Mouse (Mus musculus): ENCODE measurements around the gene Prx. TPM values are rescaled to one million over a fixed set of nuclear protein-coding genes. Genes with fewer than 3 reads are reported as not detected.
A peak's percentile ranks its signal among the peaks of the same experiment; 100 is the strongest.

Gene Prx
- polyA plus RNA-seq, 1 experiment from 2014 or later: 5.8 TPM

DNA sequence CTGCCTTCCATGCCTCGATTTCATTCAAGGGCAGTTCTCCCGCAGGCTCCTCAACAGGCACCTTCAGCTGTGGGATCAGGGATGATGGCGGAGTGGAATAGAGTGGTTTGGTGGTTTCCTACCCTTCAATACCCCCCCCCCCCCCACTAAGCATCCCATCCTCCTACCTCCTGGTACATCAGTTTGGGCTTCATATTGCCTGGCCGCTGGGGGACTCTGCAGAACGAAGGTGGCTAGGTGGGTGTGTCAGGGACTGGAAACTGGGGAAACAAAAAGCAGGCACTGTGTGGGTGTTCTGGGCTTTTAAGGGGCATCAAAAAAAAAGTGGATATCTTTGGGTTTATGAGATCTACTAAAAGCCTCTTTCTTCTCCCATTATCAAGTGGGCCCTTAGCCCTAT, 42.8 kb downstream of the Prx start:
- Histone ChIP-seq H3K9ac (peak overlapping the region; percentile 80), H3K27ac (no peak overlapping the region), H3K27me3 (no peaks in the 10 kb centered on the region)

DNA sequence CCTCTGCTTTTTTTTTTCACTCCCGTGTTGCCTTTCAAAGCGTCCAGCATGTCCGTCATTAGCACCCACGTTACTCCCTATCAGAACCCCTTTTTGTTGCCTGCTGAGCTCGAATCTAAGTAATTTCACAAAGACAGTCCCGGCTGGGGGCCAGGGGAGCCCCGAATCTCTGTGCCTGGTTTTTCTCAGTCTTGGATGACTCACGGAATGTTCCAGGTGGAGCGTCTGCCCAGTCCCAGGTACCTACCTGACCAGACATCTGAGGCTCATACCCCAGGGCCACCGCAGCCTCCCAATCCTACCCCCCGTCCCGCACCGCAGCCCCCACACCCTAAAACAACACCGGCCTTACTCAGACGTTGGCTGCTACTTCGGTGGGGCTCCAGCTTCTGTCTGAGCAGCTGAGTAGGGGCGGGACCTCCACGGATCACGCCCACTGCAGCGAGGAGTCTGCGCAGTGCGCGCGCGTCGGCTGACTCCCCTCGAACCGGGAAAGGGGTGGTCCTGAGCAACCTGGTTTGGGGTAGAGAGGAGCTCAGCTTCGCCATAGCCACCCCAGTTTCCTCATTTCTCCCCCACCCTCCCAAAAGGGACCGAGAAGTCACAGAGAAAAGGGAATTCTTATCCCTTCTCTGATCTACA, 43.4 kb downstream of the Prx start:
- peak; percentile 83 for ATAC-seq (ENCODE audit: insufficient number of reproducible peaks, insufficient read depth, low FRiP score, low TSS enrichment, low read depth)
- peak overlapping the region; percentile 80 for H3K9ac ChIP-seq
- peak overlapping the region; percentile 88 for H3K4me2 ChIP-seq
- H3K27me3 ChIP-seq: no peaks in the 10 kb centered on the region
- H3K4me1 ChIP-seq: peaks cover 18% of the 10 kb centered on the region
- H3K4me3 ChIP-seq: peak overlapping the region; percentile 59
- H3K9me3 ChIP-seq: no peaks in the 10 kb centered on the region
- no peak overlapping the region for H3K27ac ChIP-seq
- 2% methylated on average over 30 of the region's 30 CpGs for WGBS
- H3K36me3 ChIP-seq: peaks cover 34% of the 10 kb centered on the region

More for the DNA sequence above, 42.8 kb downstream of the Prx start:
- H3K9me3 ChIP-seq: no peaks in the 10 kb centered on the region
- peaks cover 40% of the 10 kb centered on the region for H3K36me3 ChIP-seq
- H3K4me2 ChIP-seq: peak overlapping the region; percentile 88
- peaks cover 18% of the 10 kb centered on the region for H3K4me1 ChIP-seq
- WGBS: 52% methylated on average over 5 of the region's 5 CpGs
- peak overlapping the region; percentile 59 for H3K4me3 ChIP-seq
- no peak for ATAC-seq (ENCODE audit: insufficient number of reproducible peaks, insufficient read depth, low FRiP score, low TSS enrichment, low read depth)

DNA sequence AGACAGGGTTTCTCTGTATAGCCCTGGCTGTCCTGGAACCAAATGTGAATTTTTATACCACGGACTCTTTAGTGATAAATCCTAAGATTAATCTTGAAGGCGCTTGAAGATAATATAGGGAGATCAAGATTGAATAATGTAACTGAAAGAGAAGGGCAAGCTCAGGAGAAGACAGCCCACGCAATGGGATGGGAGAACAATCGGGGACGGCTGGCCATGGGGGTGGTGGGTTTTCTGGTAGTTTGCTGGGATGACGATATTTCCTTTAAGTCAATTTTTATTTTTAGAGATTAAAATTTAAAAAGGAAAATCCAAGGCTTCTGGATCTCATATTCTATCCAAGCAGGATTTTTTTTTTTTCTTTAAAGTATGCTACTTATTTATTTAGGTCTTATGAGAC, 43.9 kb downstream of the Prx start:
- no peak overlapping the region for H3K27ac ChIP-seq
- peaks cover 29% of the 10 kb centered on the region for H3K36me3 ChIP-seq
- peaks cover 18% of the 10 kb centered on the region for H3K4me1 ChIP-seq
- H3K9me3 ChIP-seq: no peaks in the 10 kb centered on the region
- 58% methylated on average over 6 of the region's 6 CpGs for WGBS
- peak overlapping the region; percentile 88 for H3K4me2 ChIP-seq
- H3K4me3 ChIP-seq: peak overlapping the region; percentile 59
- peak overlapping the region; percentile 80 for H3K9ac ChIP-seq
- ATAC-seq (ENCODE audit: insufficient number of reproducible peaks, insufficient read depth, low FRiP score, low TSS enrichment, low read depth): no peak
- no peaks in the 10 kb centered on the region for H3K27me3 ChIP-seq

DNA sequence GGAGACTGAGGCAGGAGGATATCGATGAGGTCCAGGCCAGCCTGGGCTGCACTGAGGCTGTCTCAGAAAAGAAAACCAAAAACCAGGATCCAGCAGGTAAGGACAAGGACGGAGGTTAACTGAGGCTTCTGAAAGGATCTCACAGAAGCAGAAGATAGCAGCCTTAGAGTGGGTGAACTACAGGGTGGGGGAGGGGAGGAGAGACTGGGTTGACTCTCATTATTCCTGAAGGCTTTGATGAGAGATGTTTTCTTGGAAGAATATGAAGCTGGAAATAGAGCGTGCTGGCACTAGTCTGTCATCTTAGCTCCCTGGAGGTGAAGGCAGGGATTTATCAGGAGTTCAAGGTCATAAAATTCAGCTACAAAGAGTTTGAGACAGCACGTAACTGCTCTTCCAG, 44.7 kb downstream of the Prx start:
- H3K27ac ChIP-seq: no peak overlapping the region
- no peaks in the 10 kb centered on the region for H3K27me3 ChIP-seq
- H3K4me1 ChIP-seq: peaks cover 18% of the 10 kb centered on the region
- no peak overlapping the region for H3K4me2 ChIP-seq
- no peaks in the 10 kb centered on the region for H3K9me3 ChIP-seq
- WGBS: 87% methylated on average over 4 of the region's 4 CpGs
- H3K9ac ChIP-seq: no peak overlapping the region
- no peak overlapping the region for H3K4me3 ChIP-seq
- H3K36me3 ChIP-seq: peaks cover 23% of the 10 kb centered on the region
- ATAC-seq (ENCODE audit: insufficient number of reproducible peaks, insufficient read depth, low FRiP score, low TSS enrichment, low read depth): no peak

DNA sequence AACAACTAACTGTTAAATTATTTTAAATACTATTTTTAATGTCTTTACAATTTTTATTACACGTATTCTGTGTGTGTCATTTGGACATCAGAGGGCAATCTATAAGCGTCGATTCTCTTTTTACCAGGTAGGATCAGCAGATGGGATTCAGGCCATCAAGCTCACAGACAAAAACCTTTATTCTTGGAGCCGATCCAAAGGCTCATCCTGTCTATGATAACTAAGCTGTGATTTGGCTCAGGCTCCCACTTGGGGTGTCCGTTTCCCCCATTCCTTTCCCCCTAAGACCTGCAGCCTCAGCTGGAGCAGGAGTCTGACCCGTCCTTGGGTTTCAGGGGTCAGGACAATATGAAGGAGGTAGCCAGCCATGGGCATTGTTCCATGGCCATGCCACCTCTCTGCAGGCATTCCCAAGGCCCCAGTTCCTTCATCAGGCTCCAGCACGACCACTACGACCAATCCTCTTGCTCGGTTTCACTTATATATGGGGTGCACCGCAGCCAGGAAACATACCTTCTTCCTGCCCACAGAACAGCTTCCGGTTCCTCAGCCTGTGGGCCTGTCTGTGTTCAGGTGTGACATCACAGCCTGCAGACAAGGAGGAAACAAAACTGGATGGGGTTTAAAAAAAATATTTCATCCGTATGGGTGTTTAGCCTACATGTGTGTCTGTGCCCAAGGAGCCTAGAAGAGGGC, 45.7 kb downstream of the Prx start:
- Histone ChIP-seq H3K36me3 (peaks cover 14% of the 10 kb centered on the region; the same call in 1 of the 2 replicates), H3K27me3 (no peaks in the 10 kb centered on the region), H3K4me3 (no peak overlapping the region), H3K4me2 (no peak overlapping the region), H3K27ac (no peak overlapping the region), H3K9me3 (no peaks in the 10 kb centered on the region), H3K4me1 (peaks cover 18% of the 10 kb centered on the region), H3K9ac (no peak overlapping the region)
- ATAC-seq (ENCODE audit: insufficient number of reproducible peaks, insufficient read depth, low FRiP score, low TSS enrichment, low read depth): no peak
- 87% methylated on average over 12 of the region's 12 CpGs for WGBS

DNA sequence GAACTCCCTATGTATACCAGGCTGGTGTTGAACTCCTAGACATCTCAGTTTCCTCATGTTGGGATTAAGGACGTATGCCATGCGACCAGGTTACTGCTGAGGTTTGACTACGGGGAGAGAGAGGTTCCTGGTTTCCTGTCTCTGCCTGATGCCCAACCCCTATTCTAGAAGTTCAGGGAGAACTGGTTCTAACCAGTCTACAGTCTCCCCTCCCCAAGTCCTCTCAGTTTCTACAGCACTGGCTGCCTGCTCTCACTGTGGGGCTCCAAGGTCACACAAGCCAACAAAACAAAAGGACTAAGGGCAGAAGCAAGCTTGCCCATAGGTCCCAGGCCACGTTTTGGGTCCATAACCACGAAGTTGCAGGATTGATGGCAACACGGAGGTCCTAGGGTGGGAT, 50.5 kb downstream of the Prx start:
- Histone ChIP-seq H3K4me2 (no peak overlapping the region), H3K9ac (0 out of 2 replicates have a peak overlapping the region, but pooled peaks have one; percentile 21), H3K4me1 (peaks cover 10% of the 10 kb centered on the region), H3K4me3 (no peak overlapping the region), H3K27ac (no peak overlapping the region), H3K9me3 (no peaks in the 10 kb centered on the region), H3K36me3 (no peaks in the 10 kb centered on the region), H3K27me3 (no peaks in the 10 kb centered on the region)
- ATAC-seq (ENCODE audit: insufficient number of reproducible peaks, insufficient read depth, low FRiP score, low TSS enrichment, low read depth): no peak
- 67% methylated on average over 6 of the region's 6 CpGs for WGBS

DNA sequence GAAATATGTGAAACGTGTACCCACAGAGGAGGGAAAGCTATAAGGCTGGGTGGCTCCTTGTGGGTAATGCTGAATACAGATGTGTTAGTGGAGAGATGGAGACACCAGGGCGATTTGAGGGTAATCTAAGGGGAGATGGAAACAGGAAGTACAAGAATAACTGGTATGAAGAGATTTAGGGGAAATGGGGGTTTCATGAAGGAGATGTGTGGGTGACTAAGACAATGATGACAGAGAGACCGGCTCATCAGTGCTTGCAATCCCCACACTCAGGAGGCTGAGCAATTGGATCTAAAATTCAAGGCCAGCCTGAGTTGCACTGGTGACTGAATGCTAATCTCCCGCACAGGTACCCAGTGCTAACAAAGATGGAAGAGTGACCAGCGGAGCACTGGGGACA, 52.9 kb downstream of the Prx start:
- Histone ChIP-seq H3K9ac (peak overlapping the region; percentile 84), H3K27me3 (no peaks in the 10 kb centered on the region), H3K9me3 (no peaks in the 10 kb centered on the region), H3K27ac (no peak overlapping the region), H3K4me2 (peak overlapping the region; percentile 74), H3K4me3 (peak overlapping the region; percentile 78), H3K4me1 (peaks cover 10% of the 10 kb centered on the region), H3K36me3 (peaks cover 12% of the 10 kb centered on the region)
- 53% methylated on average over 5 of the region's 5 CpGs for WGBS
- no peak for ATAC-seq (ENCODE audit: insufficient number of reproducible peaks, insufficient read depth, low FRiP score, low TSS enrichment, low read depth)

DNA sequence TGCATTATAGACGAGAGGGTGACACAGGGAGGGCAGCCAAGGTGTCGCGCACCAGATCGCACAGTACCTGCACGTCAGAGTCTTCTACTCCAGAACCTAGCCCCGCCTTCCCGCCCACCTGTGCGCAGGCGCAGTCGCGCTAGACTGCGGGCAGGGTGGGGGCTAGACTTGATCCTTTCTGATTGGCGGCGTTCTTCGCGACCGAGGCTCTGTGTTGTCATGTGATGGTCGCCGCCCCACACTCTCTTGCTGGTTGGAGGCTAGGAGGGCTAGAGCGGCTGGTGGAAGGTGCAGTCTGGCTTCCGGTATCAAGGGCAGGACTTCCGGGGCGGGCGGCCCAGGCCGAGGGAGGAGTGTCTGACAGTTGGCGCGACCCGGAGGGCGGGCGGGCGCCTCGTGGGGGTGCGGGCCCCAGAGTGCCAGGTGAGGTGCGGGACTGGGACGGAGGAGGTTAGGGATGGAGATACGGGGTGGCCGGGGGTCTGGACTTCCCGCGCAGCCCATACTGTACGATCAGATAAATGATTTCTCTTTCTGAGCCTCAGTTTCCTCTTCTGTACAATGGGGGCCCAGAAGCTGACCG, 53.9 kb downstream of the Prx start, which contains the start of the genes Pld3 and 2310022A10Rik:
Gene Pld3, minus strand, starts transcription at position 288 of the 583 bp plus-strand sequence.
Gene 2310022A10Rik, plus strand, starts transcription at position 303 of the 583 bp plus-strand sequence.
- 0 out of 2 replicates have a peak within 1 kb of the TSS, but pooled peaks have one; percentile 29 for H3K27ac ChIP-seq
- peak within 1 kb of the TSS; percentile 74 for H3K4me2 ChIP-seq
- peak within 1 kb of the TSS; percentile 84 for H3K9ac ChIP-seq
- ATAC-seq (ENCODE audit: insufficient number of reproducible peaks, insufficient read depth, low FRiP score, low TSS enrichment, low read depth): peak; percentile 99
- peak within 1 kb of the TSS; percentile 78 for H3K4me3 ChIP-seq
- H3K27me3 ChIP-seq: no peaks in the 10 kb centered on the region
- no peaks in the 10 kb centered on the region for H3K9me3 ChIP-seq
- peaks cover 10% of the 10 kb centered on the region for H3K4me1 ChIP-seq
- WGBS: under 1% methylated on average over 41 of the region's 41 CpGs
- H3K36me3 ChIP-seq: peaks cover 12% of the 10 kb centered on the region

DNA sequence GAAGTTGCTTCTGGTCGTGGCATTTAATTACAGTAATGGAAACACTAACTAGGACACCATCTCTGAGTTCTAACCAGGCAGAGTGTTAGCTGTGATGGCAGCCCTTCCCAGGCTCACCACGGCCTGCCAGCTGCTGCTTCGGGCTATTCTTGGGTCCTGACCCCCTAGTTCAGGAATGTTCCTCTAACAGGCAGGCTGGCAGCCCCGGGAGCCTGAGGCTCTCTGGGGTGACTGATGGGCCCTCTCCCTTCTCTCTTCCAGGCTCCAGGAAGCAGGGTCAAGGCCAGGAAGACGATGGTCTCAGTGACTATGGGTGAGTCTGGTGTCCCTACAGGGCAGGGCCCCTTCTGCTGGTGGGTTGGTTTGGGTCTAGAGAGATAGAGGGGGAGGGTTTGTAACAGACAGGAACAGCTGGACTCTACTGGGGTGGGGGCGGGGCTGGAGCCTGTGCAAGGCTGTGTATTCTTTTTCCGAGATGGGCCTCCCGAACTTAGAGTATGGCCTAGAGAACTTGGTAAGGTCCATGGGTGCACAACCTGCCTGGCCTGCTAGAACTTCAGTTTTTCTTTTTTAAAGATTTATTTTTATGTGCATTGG, 61.3 kb downstream of the Prx start:
- Histone ChIP-seq H3K27me3 (no peaks in the 10 kb centered on the region), H3K4me1 (no peaks in the 10 kb centered on the region), H3K9me3 (no peaks in the 10 kb centered on the region), H3K4me2 (no peak overlapping the region), H3K36me3 (peaks cover 73% of the 10 kb centered on the region), H3K9ac (no peak overlapping the region), H3K4me3 (no peak overlapping the region), H3K27ac (no peak overlapping the region)
- ATAC-seq (ENCODE audit: insufficient number of reproducible peaks, insufficient read depth, low FRiP score, low TSS enrichment, low read depth): no peak
- WGBS: 70% methylated on average over 8 of the region's 8 CpGs

DNA sequence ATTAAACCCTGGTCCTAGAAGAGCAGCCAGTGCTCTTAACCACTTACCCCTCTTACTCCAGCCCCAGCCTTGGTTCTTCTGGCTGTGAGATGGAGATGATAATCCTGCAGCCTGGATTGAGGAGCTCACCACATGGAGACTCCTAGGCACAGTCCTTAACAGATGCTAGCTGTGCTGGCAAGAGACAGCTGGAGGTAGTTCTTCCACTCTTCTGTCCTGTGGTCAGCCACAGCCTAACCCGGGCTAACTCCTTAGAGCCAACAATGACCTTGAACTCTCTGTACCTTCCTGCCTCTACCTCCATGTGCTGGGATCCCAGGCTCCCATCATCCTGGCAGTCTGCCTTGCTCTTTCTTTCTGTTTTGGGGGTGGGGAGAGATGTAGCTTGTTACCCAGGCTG, 61.9 kb downstream of the Prx start:
- Histone ChIP-seq H3K4me2 (no peak overlapping the region), H3K27ac (no peak overlapping the region), H3K9ac (no peak overlapping the region), H3K27me3 (no peaks in the 10 kb centered on the region), H3K4me1 (no peaks in the 10 kb centered on the region), H3K36me3 (peaks cover 74% of the 10 kb centered on the region), H3K9me3 (no peaks in the 10 kb centered on the region), H3K4me3 (no peak overlapping the region)
- ATAC-seq (ENCODE audit: insufficient number of reproducible peaks, insufficient read depth, low FRiP score, low TSS enrichment, low read depth): no peak
- 84% methylated on average over 1 of the region's 1 CpGs for WGBS

Measured in embryonic facial prominence, embryonic 13.5 days (tissue).